Mouse (Mus musculus) heart, embryonic 14.5 days (tissue): ENCODE data around the gene Tab2. TPM values are rescaled to one million over a fixed set of nuclear protein-coding genes. Genes with fewer than 3 reads are reported as not detected.
A peak's percentile ranks its signal among the peaks of the same experiment; 100 is the strongest.

Experiments
- ATAC-seq: fragments of 200-750 bp; cut with Nextera tagmentation; 2 replicates; pipeline ENCODE4 v1.8.0; 2017; ENCODE audit warnings: low read depth, moderate TSS enrichment; ENCODE audit not compliant: insufficient number of reproducible peaks, insufficient read depth, low FRiP score
- H3K27ac ChIP-seq, 2 experiments: fragments of 200-500 bp in 1 of 2; fragments of 300-500 bp in 1 of 2; sonication (generic) in 1 of 2; replicated peaks in 1 of 2; 2 replicates each; pipeline ENCODE4 v1.5.1; 2012 to 2014; ENCODE audit warnings: low read depth in 2 of 2, low read length in 2 of 2, control low read depth in 1 of 2, mild to moderate bottlenecking in 1 of 2, mixed read lengths in 1 of 2; ENCODE audit not compliant: control insufficient read depth in 1 of 2, insufficient read depth in 1 of 2
- H3K27me3 ChIP-seq: fragments of 300-500 bp; sonication (generic); 2 replicates; pipeline ENCODE4 v1.6.1; 2014; ENCODE audit warnings: mild to moderate bottlenecking, low read length, control low read depth; ENCODE audit not compliant: control insufficient read depth, insufficient read depth
- H3K36me3 ChIP-seq: fragments of 300-500 bp; sonication (generic); 2 replicates; pipeline ENCODE4 v1.6.1; 2014; ENCODE audit warnings: mild to moderate bottlenecking, control low read depth, low read length, mixed read lengths; ENCODE audit not compliant: control insufficient read depth, insufficient read depth
- H3K4me1 ChIP-seq, 2 experiments: fragments of 200-500 bp in 1 of 2; fragments of 300-500 bp in 1 of 2; sonication (generic) in 1 of 2; 2 replicates each; pipeline ENCODE4 v1.6.1; 2012 to 2014; ENCODE audit warnings: low read length in 2 of 2, control low read depth in 1 of 2, mixed read lengths in 1 of 2; ENCODE audit not compliant: control insufficient read depth in 2 of 2, insufficient read depth in 2 of 2
- H3K4me2 ChIP-seq: fragments of 300-500 bp; sonication (generic); 2 replicates; pipeline ENCODE4 v1.6.1; 2014; ENCODE audit warnings: mild to moderate bottlenecking, low read length
- H3K4me3 ChIP-seq, 2 experiments: fragments of 200-500 bp in 1 of 2; fragments of 300-500 bp in 1 of 2; sonication (generic) in 1 of 2; 2 replicates each; pipeline ENCODE4 v1.5.1; 2012 to 2014; ENCODE audit warnings: low read length in 2 of 2, mild to moderate bottlenecking in 2 of 2, control low read depth in 1 of 2, low read depth in 1 of 2, moderate library complexity in 1 of 2; ENCODE audit not compliant: control insufficient read depth in 1 of 2, insufficient read depth in 1 of 2
- H3K9ac ChIP-seq: fragments of 300-500 bp; sonication (generic); 2 replicates; pipeline ENCODE4 v1.6.1; 2014; ENCODE audit warnings: mild to moderate bottlenecking, low read length
- H3K9me3 ChIP-seq: fragments of 300-500 bp; sonication (generic); 2 replicates; pipeline ENCODE4 v1.6.1; 2016; ENCODE audit warnings: low read length, control low read depth; ENCODE audit not compliant: control insufficient read depth
- WGBS: fragments of 180-500 bp; shearing (Covaris S2); extraction: QIAGEN DNeasy Blood & Tissue Kit; methylation state at CpG from one replicate; pipeline ENCODE4 v1.1.7; 2014; 5-methylcytosine and 5-hydroxymethylcytosine counted together
- polyA plus RNA-seq: library from polyadenylated mRNA; unstranded; fragments of >200 nt; fragmentation: Nextera tagmentation; extraction: Ambion mirVana; gene quantifications from 2 replicates; pipeline ENCODE4 v1.2.1, GENCODE M21; 2014

The Tab2 gene
- polyA plus RNA-seq, 1 experiment from 2014 or later, result 27.0 TPM

- no peaks in the 10 kb centered on the region for H3K36me3 ChIP-seq
- peak overlapping the region; percentile 6 for H3K4me2 ChIP-seq
- H3K9me3 ChIP-seq, result no peaks in the 10 kb centered on the region
- H3K9ac ChIP-seq, result no peak overlapping the region
- H3K4me1 ChIP-seq, result peaks cover 5 to 17% of the 10 kb centered on the region in 2 experiments
- H3K4me3 ChIP-seq, result no peak overlapping the region
- H3K27ac ChIP-seq, result peak overlapping the region; percentile 39 to 49
- no peak for ATAC-seq
- H3K27me3 ChIP-seq, result no peaks in the 10 kb centered on the region
- WGBS, result 22% methylated on average over 6 of the region's 6 CpGs
Observed at GRCm38 (mm10) chr10:7959073-7959472, 3.0 kb upstream of the Tab2 start.

GRCm38 (mm10) chr10:7955634-7956121, 352 bp downstream of the Tab2 start:
- Histone ChIP-seq H3K9ac (peak overlapping the region; percentile 92), H3K4me1 (peaks cover 5 to 33% of the 10 kb centered on the region in 2 experiments), H3K36me3 (no peaks in the 10 kb centered on the region), H3K4me2 (peak overlapping the region; percentile 70), H3K27me3 (no peaks in the 10 kb centered on the region), H3K9me3 (no peaks in the 10 kb centered on the region), H3K4me3 (peak overlapping the region; percentile 80 to 90), H3K27ac (peak overlapping the region; percentile 86 to 98)
- 0% methylated on average over 7 of the region's 76 CpGs for WGBS
- peak; percentile 51 for ATAC-seq

- H3K4me2 ChIP-seq, result peak overlapping the region; percentile 70
- peaks cover 5 to 33% of the 10 kb centered on the region in 2 experiments for H3K4me1 ChIP-seq
- no peaks in the 10 kb centered on the region for H3K27me3 ChIP-seq
- no peaks in the 10 kb centered on the region for H3K36me3 ChIP-seq
- 0% methylated on average over 21 of the region's 31 CpGs for WGBS
- peak; percentile 17; the same call in 1 of the 2 replicates for ATAC-seq
- peak overlapping the region; percentile 92 for H3K9ac ChIP-seq
- H3K4me3 ChIP-seq, result peak overlapping the region; percentile 80 to 90
- H3K27ac ChIP-seq, result peak overlapping the region; percentile 86 to 98
- no peaks in the 10 kb centered on the region for H3K9me3 ChIP-seq
Observed at GRCm38 (mm10) chr10:7954989-7955633, 919 bp downstream of the Tab2 start.

- Histone ChIP-seq H3K4me2 (peak overlapping the region; percentile 70), H3K4me3 (peak overlapping the region; percentile 80 to 90), H3K27me3 (no peaks in the 10 kb centered on the region), H3K27ac (peak overlapping the region; percentile 86 to 98), H3K9ac (peak overlapping the region; percentile 92), H3K36me3 (no peaks in the 10 kb centered on the region), H3K4me1 (peaks cover 5 to 35% of the 10 kb centered on the region in 2 experiments), H3K9me3 (no peaks in the 10 kb centered on the region)
- ATAC-seq, result no peak
- 1% methylated on average over 5 of the region's 5 CpGs for WGBS
Observed at GRCm38 (mm10) chr10:7954627-7954988, 1.4 kb downstream of the Tab2 start.

GRCm38 (mm10) chr10:7943006-7943405, 13.0 kb downstream of the Tab2 start:
- Histone ChIP-seq H3K36me3 (no peaks in the 10 kb centered on the region), H3K27ac (peak overlapping the region in 1 of 2 experiments; percentile 33; a peak in 1 of 4 replicates), H3K9me3 (no peaks in the 10 kb centered on the region), H3K9ac (no peak overlapping the region), H3K27me3 (no peaks in the 10 kb centered on the region), H3K4me1 (peaks cover 3 to 19% of the 10 kb centered on the region in 2 experiments; a peak in 3 of 4 replicates), H3K4me3 (no peak overlapping the region), H3K4me2 (no peak overlapping the region)
- ATAC-seq, result no peak
- 11% methylated on average over 3 of the region's 3 CpGs for WGBS

- Histone ChIP-seq H3K9ac (no peak overlapping the region), H3K27ac (no peak overlapping the region), H3K4me2 (no peak overlapping the region), H3K9me3 (no peaks in the 10 kb centered on the region), H3K27me3 (no peaks in the 10 kb centered on the region), H3K4me3 (no peak overlapping the region), H3K36me3 (no peaks in the 10 kb centered on the region), H3K4me1 (peaks cover 0 to 15% of the 10 kb centered on the region in 2 experiments; a peak in 2 of 4 replicates)
- WGBS, result 81% methylated on average over 6 of the region's 6 CpGs
- no peak for ATAC-seq
Observed at GRCm38 (mm10) chr10:7936556-7937192, 19.4 kb downstream of the Tab2 start.

- no peaks in the 10 kb centered on the region for H3K9me3 ChIP-seq
- no peak overlapping the region for H3K4me3 ChIP-seq
- ATAC-seq, result no peak
- H3K9ac ChIP-seq, result no peak overlapping the region
- WGBS, result 80% methylated on average over 2 of the region's 2 CpGs
- no peak overlapping the region for H3K27ac ChIP-seq
- no peaks in the 10 kb centered on the region for H3K27me3 ChIP-seq
- peaks cover 0 to 15% of the 10 kb centered on the region in 2 experiments; a peak in 2 of 4 replicates for H3K4me1 ChIP-seq
- no peak overlapping the region for H3K4me2 ChIP-seq
- H3K36me3 ChIP-seq, result 0 out of 2 replicates have a peak, but pooled peaks cover 3% of the 10 kb centered on the region
Observed at GRCm38 (mm10) chr10:7932958-7933357, 23.1 kb downstream of the Tab2 start.
